Mouse (Mus musculus) testis, postnatal 10 days (tissue): ENCODE data around the gene Gm5414.
A peak's percentile ranks its signal among the peaks of the same experiment; 100 is the strongest.

Experiments
- DNase-seq: peaks from one replicate; pipeline ENCODE4 v3.0.0; 2021; ENCODE audit warnings: low spot score

Gene Gm5414

GRCm38 (mm10) chr15:101627884-101628283 lies at the start of gene Gm5414:
Gene Gm5414 (minus strand): TSS chr15:101628188.
- DNase-seq = no peak

- no peak for DNase-seq
Observed at GRCm38 (mm10) chr15:101675978-101676377, 48.0 kb upstream of the Gm5414 start.

DNA sequence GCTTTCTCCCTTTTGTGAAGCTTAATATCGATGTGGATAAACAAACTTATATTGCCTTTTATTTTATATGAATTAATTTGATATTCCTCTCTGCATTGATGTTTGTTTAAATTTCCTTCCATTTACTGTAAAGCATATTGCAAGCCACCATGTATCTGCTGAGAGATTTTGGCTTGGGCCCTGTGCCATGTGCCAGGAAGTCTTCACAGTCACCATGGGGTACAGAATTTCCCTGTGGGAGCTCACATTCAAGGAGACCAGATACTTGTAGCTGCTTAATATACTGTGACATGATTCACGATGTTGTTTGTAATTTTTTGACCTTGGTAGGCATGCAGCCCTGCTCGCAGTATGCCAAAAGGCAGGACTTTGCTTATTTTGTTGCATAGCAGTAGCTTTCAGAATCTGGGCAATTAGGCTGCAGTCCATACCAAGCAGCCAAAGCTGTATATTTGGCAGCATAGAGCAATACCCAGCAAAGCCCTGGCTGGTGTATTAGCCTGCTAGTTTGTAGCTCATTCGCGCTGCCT lies 24.8 kb upstream of the Gm5414 start:
- no peak for DNase-seq

DNA sequence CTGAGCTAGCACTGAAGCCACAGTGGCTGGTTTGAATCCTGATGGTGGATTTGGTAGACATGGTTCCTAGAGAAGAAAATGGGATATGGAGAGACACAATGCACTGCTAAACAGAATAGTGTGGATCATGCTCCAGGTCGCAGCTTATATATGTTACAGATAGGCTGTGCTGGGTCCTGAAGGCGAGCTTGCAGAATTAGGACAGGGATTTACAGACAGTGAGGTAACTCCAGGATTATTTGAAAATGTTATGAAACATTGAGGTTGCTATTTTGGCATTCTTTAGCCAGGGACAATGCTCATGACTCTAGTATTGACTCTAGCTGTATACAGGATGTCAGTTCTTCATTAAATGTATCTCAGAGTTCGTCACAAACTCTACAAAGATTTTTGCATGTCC lies 19.3 kb upstream of the Gm5414 start, which contains the start of gene Gm5478:
Gene Gm5478 (minus strand): TSS at position 101 of the 400 bp plus-strand sequence.
- no peak for DNase-seq

GRCm38 (mm10) chr15:101599123-101599522 lies 28.9 kb downstream of the Gm5414 start:
- no peak for DNase-seq

GRCm38 (mm10) chr15:101588216-101588615 lies 39.8 kb downstream of the Gm5414 start:
- no peak for DNase-seq

DNA sequence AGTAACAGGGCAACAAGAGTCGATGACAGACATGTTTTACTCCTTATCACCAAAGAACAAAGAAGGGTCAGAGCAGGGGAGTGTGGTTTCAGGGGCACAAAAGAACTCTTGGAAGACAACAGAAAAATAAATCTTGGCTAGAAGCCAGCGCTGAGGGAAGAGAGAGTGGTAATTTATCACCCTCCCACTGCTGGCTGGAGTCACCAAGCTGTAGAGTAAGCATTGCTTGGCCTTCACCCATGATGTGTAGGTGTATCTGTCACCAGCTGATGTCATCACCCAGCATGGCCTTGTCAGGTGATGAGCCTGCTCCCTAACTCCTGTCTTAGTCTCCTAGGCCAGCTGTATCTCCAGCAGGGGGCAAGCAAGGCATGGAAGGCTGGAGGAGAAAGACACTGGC lies 43.5 kb downstream of the Gm5414 start:
- DNase-seq = no peak

GRCm38 (mm10) chr15:101583211-101583965 lies 44.6 kb downstream of the Gm5414 start:
- no peak for DNase-seq

DNA sequence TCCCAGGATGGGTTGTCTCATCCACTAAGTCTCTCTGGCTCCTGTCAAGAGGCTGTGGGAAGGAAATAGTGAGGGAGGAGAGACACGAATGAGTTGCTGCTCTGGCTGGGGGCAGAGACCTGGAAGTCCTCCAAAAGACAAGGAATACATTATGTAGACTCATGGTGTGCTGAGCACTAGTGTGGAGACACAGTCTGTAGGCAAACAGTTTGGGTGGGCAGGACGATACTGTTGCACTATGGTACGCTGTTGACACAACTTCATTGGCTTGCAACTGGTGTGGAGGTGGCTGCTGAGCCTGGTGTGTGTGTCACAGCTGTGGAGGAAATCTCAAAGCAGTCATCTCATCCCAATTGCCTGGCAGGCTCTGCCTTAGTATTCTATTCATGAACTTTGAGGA lies 46.3 kb downstream of the Gm5414 start:
- no peak for DNase-seq

- peak; percentile 39 for DNase-seq
Observed at GRCm38 (mm10) chr15:101575506-101575905, 52.5 kb downstream of the Gm5414 start.
